Mouse (Mus musculus) cerebellum, adult 11 months (tissue): ENCODE results near the gene Ugt1a1.

Source experiments
- DNase-seq: peaks from one replicate; pipeline ENCODE4 v3.0.0; 2022

The Ugt1a1 gene

DNA sequence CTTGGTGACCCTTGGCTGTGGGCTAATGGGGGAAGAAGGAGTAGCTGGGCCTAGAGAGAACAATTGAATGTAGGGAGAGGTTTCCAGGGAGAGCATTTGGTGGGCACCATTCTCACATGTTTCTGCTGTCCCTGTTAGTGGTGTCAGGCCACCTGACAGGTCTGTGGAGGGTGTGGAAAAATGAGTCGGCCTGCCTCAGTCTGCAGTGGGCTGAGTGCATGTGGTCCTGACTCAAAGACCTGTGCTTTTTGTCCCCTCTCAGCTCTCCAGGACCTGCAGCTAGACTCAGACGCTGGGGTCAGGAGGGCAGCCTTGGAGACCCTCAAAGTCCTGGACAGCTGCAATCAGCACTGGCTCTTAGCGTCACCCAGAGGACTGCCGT lies 47.9 kb downstream of the Ugt1a1 start:
- DNase-seq = no peak

GRCm38 (mm10) chr1:88260114-88260513 lies 48.4 kb downstream of the Ugt1a1 start:
- DNase-seq = no peak

DNA sequence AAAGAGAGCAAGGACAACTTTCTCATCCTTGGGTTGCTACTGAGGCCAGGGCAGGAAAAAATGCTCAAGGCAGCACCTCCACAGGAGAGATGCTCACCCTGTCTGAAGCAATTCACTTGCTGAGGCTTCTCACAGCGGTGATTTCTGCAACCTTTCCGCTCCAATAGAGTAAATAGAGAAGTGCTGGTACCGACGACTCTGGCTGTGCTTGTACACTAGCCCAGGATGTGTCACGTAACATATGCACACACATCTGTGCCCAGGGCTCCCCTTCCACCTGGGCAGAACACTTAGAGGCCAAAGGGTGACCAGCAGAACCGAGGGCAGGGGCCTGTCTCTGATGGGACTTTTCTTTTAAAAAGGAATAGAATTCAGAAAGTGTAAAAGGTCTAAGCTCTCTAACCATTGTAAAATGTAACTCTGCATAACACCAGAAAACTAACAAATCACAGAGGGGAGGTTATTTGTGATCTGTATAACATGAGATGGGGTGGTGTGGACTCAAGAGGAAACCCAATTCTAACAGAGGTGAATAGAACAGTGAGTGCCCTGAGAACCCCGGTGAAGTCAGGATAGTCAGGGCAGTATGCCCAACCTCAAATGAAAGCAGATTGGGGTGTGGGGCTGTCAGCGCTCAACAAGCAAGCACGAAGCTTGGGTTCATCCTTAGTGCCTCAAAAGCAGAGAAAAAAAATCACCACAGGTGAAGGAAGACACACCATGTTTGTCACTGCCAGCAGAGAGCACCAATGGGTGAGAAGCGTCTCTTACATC lies 49.0 kb downstream of the Ugt1a1 start:
- no peak for DNase-seq

DNA sequence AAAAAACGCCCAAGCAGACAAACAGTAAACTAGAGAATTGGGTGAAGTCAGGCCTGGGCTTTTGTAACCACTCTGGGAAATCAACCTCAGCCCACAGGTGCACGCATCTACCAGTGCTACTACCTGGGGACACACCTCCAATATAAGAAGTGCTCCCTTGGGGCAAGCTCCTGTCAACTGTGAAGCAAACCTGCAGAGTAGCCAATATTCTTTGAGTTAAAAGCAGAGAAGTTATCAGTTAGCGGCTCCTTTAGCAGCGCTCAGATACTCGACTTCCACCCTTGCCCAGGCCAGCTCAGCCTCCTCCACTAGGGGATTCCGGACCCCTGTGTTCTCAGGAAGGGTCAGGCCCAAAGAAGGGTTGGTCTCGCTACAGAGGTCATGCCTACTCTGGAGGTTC lies 49.9 kb downstream of the Ugt1a1 start:
- no peak for DNase-seq

DNA sequence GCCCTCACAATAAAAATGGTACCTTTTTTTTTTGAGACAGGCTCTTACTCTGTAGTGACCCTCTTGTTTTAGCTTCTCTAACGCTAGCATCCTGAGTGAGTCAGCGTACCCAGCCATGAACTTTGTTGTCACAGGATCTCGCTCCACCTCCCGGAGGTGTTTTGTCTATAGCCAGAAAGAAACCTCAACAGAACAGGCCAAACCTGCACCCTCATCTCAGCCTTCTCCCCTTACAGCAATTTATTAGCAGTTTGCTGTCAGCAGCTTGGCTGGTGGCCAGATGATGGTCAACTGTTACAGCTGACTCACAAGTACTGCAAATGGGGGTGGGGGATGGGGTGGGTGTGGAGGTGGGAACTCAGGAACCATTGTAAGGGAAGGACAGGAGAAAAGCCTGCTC lies 50.5 kb downstream of the Ugt1a1 start:
- no peak for DNase-seq

GRCm38 (mm10) chr1:88262961-88263360 lies 51.2 kb downstream of the Ugt1a1 start:
- DNase-seq = no peak

- DNase-seq = no peak
These were observed 52.0 kb downstream of the Ugt1a1 start for GRCm38 (mm10) chr1:88263778-88264177.

GRCm38 (mm10) chr1:88264237-88264868 lies 52.6 kb downstream of the Ugt1a1 start:
- no peak for DNase-seq

GRCm38 (mm10) chr1:88264869-88265240 lies 53.1 kb downstream of the Ugt1a1 start:
- DNase-seq = no peak

DNA sequence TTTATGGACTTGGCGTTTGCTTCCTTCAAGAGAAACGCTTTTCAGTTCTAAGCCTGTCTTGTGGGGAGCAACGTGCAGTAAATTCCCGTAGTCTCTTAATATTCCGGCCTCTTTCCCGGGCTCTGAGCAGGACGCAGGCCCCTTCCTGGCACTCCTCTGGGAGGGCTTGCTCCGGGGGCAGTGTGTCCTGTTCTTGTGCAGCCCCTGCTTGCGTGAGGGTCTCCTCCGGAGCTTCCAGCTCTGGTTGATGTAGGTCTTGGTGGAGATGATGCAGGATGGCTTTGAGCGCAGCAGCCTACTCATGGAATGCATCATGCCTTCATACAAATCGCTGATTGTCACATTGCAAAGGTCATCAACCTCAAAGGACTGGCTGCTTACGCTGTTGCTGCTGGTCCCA lies 54.4 kb downstream of the Ugt1a1 start:
- no peak for DNase-seq

DNA sequence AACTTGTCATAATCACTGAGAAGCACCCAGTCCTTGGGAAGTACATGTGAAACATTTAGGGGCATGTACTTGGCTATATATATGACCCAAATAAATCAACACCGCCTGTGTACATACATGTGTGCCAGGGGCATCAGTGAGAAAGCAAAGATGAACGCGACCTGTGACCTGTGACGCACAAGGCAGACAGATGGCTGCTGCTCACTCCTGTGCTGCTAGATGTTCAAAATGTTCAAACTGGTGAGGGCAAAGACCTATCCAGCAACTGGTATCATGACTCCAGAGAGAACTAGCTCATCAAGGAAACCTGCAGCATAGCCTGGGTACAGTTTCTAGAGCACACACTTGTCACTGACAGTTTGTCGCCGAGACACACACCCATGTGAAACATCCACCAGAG lies 55.7 kb downstream of the Ugt1a1 start:
- no peak for DNase-seq

DNA sequence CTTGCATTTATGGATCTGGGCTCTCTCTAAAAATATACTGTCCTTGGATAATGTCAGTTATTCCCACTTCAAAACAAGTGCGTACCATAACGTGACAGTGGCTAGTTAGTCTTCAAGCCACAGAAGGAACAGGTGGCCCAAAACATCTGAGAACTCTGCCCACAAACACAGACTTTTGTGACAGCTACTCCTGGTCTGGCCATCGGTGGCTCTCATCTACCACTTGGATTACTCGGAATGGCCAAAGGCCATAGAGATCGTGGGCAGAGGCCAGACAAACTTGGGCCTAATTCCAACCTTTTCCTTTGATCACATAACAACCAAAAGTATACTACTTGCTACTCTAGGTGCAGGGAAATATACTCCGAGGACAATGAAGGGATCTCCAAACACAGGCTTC lies 56.3 kb downstream of the Ugt1a1 start:
- no peak for DNase-seq
